Mouse (Mus musculus) retina, postnatal 7 days (tissue): ENCODE data around the gene Psma7.

Experiments used
- DNase-seq: peaks from one replicate; pipeline ENCODE4 v3.0.0-alpha.2; 2012; ENCODE audit warnings: low read depth, low spot score

Gene Psma7

DNA sequence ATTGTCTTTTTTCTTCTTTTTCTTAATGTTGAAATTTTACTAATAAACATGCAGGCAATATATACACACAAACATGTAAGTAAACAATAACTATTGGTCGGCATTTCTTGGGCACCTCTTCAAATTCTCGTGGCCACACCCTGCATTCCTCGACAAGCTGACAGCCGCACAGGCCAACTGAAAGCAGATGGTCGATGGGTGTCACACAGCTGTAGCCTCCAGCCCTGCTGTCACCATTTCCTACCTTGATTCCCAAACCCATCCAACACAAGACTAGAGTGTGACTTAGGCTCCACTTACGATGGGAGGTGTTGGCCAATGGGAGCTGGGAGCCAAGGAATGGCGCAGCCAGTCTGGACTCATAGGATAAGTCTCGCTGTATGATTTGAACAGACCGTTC lies 40.6 kb downstream of the Psma7 start:
- DNase-seq, result no peak

DNA sequence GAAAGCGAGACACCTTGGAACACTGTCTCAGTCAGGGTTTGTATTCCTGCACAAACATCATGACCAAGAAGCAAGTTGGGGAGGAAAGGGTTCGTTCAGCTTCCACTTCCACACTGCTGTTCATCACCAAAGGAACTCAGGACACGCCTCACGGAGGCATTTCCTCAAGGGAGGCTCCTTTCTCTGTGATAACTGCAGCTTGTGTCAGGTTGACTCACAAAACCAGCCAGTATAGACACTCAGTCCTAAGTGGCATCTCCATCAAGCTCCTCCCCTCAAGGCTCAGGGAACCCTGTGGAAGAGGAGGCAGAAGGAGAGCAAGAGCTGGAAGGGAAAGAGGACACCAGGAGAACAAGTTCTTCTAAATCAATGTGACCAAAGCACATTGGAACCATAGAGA lies 43.8 kb downstream of the Psma7 start:
- no peak for DNase-seq

DNA sequence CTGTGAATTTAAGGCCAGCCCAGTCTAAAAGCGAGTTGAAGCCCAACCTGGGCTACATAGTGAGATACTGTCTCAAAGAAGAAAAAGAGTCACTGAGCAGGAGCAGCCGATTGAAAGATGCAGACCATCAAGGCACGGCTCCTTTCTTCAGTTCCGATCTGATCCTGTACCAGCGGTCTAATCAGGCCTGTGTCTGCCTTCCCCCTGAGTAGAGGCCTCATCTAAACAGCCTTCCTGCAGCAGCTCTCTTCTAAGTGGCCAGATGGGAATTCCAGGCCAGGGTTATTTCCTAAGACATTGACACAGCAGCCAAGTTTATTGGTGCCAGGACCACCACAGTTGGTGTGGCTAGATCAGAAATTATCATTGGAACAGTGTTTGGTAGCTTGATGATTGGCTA lies 49.2 kb downstream of the Psma7 start:
- no peak for DNase-seq

GRCm38 (mm10) chr2:179989098-179989497 lies 53.1 kb downstream of the Psma7 start:
- no peak for DNase-seq

DNA sequence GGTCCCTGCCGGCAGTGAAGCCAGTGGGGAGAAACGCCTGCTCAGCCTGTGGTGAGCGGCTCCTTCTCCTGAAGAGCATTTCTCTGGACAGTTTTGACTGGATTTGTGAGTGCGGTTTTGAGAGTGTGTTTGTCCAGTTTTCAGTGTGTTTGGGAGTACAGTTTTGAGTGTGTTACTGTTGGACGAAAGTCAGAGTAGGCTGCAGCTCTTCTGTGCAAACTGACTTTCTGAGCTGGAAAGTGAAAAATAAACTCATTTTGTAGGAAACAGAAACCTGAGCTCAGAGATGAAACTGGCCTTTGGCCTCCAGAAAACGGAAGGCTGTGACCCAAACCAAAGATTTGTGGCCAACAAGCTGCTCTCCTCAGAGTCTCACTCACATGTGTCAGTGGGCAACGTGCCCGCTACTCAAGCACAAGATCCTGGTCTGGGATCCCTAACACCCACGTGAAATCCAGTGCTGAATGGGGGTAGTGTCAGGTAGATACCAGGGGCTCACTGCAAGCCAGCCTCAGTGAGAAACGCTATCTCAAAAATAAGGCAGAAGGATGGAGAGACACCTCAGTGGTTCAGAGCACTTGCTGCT lies 55.7 kb downstream of the Psma7 start:
- no peak for DNase-seq
